Mouse (Mus musculus): ENCODE data around the gene Kmt2a. TPM values are rescaled to one million over a fixed set of nuclear protein-coding genes. Genes with fewer than 3 reads are reported as not detected.

The Kmt2a gene
- polyA plus RNA-seq, 1 experiment, result 4.9 TPM

GRCm38 (mm10) chr9:44867664-44868063 is 13.4 kb downstream of the Kmt2a start:
- Histone ChIP-seq H3K4me1 (ENCODE audit: control insufficient read depth, insufficient read depth, low read length) (peaks cover 2% of the 10 kb centered on the region), H3K36me3 (ENCODE audit: control insufficient read depth, insufficient read depth, low read length) (no peaks in the 10 kb centered on the region), H3K4me3 (ENCODE audit: control insufficient read depth, low read depth, low read length) (no peak overlapping the region), H3K27me3 (ENCODE audit: control insufficient read depth, insufficient read depth, low read length) (no peaks in the 10 kb centered on the region), H3K27ac (ENCODE audit: control insufficient read depth, insufficient read depth, low read depth, low read length) (no peak overlapping the region)
- TF ChIP-seq POLR2A (IDR thresholded peaks at IDR 0.05; ENCODE audit: control insufficient read depth, low read depth, low read length) (no peak), CTCF (IDR thresholded peaks at IDR 0.05; ENCODE audit: control insufficient read depth, insufficient read depth, insufficient replicate concordance, low read depth, low read length) (no peak)

GRCm38 (mm10) chr9:44866501-44867240 is 14.4 kb downstream of the Kmt2a start:
- no peaks in the 10 kb centered on the region for H3K27me3 ChIP-seq (ENCODE audit: control insufficient read depth, insufficient read depth, low read length)
- no peak overlapping the region for H3K4me3 ChIP-seq (ENCODE audit: control insufficient read depth, low read depth, low read length)
- TF ChIP-seq CTCF (IDR thresholded peaks at IDR 0.05; ENCODE audit: control insufficient read depth, insufficient read depth, insufficient replicate concordance, low read depth, low read length), result no peak
- no peak for TF ChIP-seq POLR2A (IDR thresholded peaks at IDR 0.05; ENCODE audit: control insufficient read depth, low read depth, low read length)
- no peaks in the 10 kb centered on the region for H3K36me3 ChIP-seq (ENCODE audit: control insufficient read depth, insufficient read depth, low read length)
- peaks cover 2% of the 10 kb centered on the region for H3K4me1 ChIP-seq (ENCODE audit: control insufficient read depth, insufficient read depth, low read length)
- H3K27ac ChIP-seq (ENCODE audit: control insufficient read depth, insufficient read depth, low read depth, low read length), result no peak overlapping the region

- Histone ChIP-seq H3K27me3 (ENCODE audit: control insufficient read depth, insufficient read depth, low read length) (no peaks in the 10 kb centered on the region), H3K27ac (ENCODE audit: control insufficient read depth, insufficient read depth, low read depth, low read length) (no peak overlapping the region), H3K4me3 (ENCODE audit: control insufficient read depth, low read depth, low read length) (no peak overlapping the region), H3K36me3 (ENCODE audit: control insufficient read depth, insufficient read depth, low read length) (no peaks in the 10 kb centered on the region), H3K4me1 (ENCODE audit: control insufficient read depth, insufficient read depth, low read length) (peaks cover 2% of the 10 kb centered on the region)
- TF ChIP-seq POLR2A (IDR thresholded peaks at IDR 0.05; ENCODE audit: control insufficient read depth, low read depth, low read length) (no peak), CTCF (IDR thresholded peaks at IDR 0.05; ENCODE audit: control insufficient read depth, insufficient read depth, insufficient replicate concordance, low read depth, low read length) (no peak)
Observed at GRCm38 (mm10) chr9:44861121-44861520, 20.0 kb downstream of the Kmt2a start.

GRCm38 (mm10) chr9:44858657-44859056 is 22.4 kb downstream of the Kmt2a start:
- no peak for TF ChIP-seq CTCF (IDR thresholded peaks at IDR 0.05; ENCODE audit: control insufficient read depth, insufficient read depth, insufficient replicate concordance, low read depth, low read length)
- no peak for TF ChIP-seq POLR2A (IDR thresholded peaks at IDR 0.05; ENCODE audit: control insufficient read depth, low read depth, low read length)
- Histone ChIP-seq H3K27me3 (ENCODE audit: control insufficient read depth, insufficient read depth, low read length) (no peaks in the 10 kb centered on the region), H3K27ac (ENCODE audit: control insufficient read depth, insufficient read depth, low read depth, low read length) (no peak overlapping the region), H3K4me1 (ENCODE audit: control insufficient read depth, insufficient read depth, low read length) (no peaks in the 10 kb centered on the region), H3K4me3 (ENCODE audit: control insufficient read depth, low read depth, low read length) (no peak overlapping the region), H3K36me3 (ENCODE audit: control insufficient read depth, insufficient read depth, low read length) (no peaks in the 10 kb centered on the region)

GRCm38 (mm10) chr9:44857405-44857992 is 23.6 kb downstream of the Kmt2a start:
- no peaks in the 10 kb centered on the region for H3K36me3 ChIP-seq (ENCODE audit: control insufficient read depth, insufficient read depth, low read length)
- TF ChIP-seq CTCF (IDR thresholded peaks at IDR 0.05; ENCODE audit: control insufficient read depth, insufficient read depth, insufficient replicate concordance, low read depth, low read length) (no peak), POLR2A (IDR thresholded peaks at IDR 0.05; ENCODE audit: control insufficient read depth, low read depth, low read length) (no peak)
- no peak overlapping the region for H3K27ac ChIP-seq (ENCODE audit: control insufficient read depth, insufficient read depth, low read depth, low read length)
- no peaks in the 10 kb centered on the region for H3K4me1 ChIP-seq (ENCODE audit: control insufficient read depth, insufficient read depth, low read length)
- no peak overlapping the region for H3K4me3 ChIP-seq (ENCODE audit: control insufficient read depth, low read depth, low read length)
- H3K27me3 ChIP-seq (ENCODE audit: control insufficient read depth, insufficient read depth, low read length), result no peaks in the 10 kb centered on the region

- TF ChIP-seq POLR2A (IDR thresholded peaks at IDR 0.05; ENCODE audit: control insufficient read depth, low read depth, low read length) (no peak), CTCF (IDR thresholded peaks at IDR 0.05; ENCODE audit: control insufficient read depth, insufficient read depth, insufficient replicate concordance, low read depth, low read length) (no peak)
- Histone ChIP-seq H3K4me3 (ENCODE audit: control insufficient read depth, low read depth, low read length) (no peak overlapping the region), H3K27ac (ENCODE audit: control insufficient read depth, insufficient read depth, low read depth, low read length) (no peak overlapping the region), H3K27me3 (ENCODE audit: control insufficient read depth, insufficient read depth, low read length) (no peaks in the 10 kb centered on the region), H3K36me3 (ENCODE audit: control insufficient read depth, insufficient read depth, low read length) (no peaks in the 10 kb centered on the region), H3K4me1 (ENCODE audit: control insufficient read depth, insufficient read depth, low read length) (no peaks in the 10 kb centered on the region)
Observed at GRCm38 (mm10) chr9:44855153-44855552, 25.9 kb downstream of the Kmt2a start.

- TF ChIP-seq CTCF (IDR thresholded peaks at IDR 0.05; ENCODE audit: control insufficient read depth, insufficient read depth, insufficient replicate concordance, low read depth, low read length), result no peak
- no peak for TF ChIP-seq POLR2A (IDR thresholded peaks at IDR 0.05; ENCODE audit: control insufficient read depth, low read depth, low read length)
- Histone ChIP-seq H3K4me3 (ENCODE audit: control insufficient read depth, low read depth, low read length) (no peak overlapping the region), H3K27me3 (ENCODE audit: control insufficient read depth, insufficient read depth, low read length) (no peaks in the 10 kb centered on the region), H3K27ac (ENCODE audit: control insufficient read depth, insufficient read depth, low read depth, low read length) (no peak overlapping the region), H3K36me3 (ENCODE audit: control insufficient read depth, insufficient read depth, low read length) (no peaks in the 10 kb centered on the region), H3K4me1 (ENCODE audit: control insufficient read depth, insufficient read depth, low read length) (no peaks in the 10 kb centered on the region)
Observed at GRCm38 (mm10) chr9:44847446-44847845, 33.6 kb downstream of the Kmt2a start.
